Mouse (Mus musculus): Measurements from ENCODE around the gene Pcdh19. TPM values are rescaled to one million over a fixed set of nuclear protein-coding genes. Genes with fewer than 3 reads are reported as not detected.
A peak's percentile ranks its signal among the peaks of the same experiment; 100 is the strongest.
"Not testable (repeated sequence)": the region's sequence is repeated elsewhere in the genome, so short reads cannot be mapped to it uniquely, and the experiment has no call there.

Gene Pcdh19
- 3.5 and 5.2 TPM in 2 replicates for polyA plus RNA-seq (2016; fragmentation: Nextera tagmentation; extraction: Ambion mirVana)

DNA sequence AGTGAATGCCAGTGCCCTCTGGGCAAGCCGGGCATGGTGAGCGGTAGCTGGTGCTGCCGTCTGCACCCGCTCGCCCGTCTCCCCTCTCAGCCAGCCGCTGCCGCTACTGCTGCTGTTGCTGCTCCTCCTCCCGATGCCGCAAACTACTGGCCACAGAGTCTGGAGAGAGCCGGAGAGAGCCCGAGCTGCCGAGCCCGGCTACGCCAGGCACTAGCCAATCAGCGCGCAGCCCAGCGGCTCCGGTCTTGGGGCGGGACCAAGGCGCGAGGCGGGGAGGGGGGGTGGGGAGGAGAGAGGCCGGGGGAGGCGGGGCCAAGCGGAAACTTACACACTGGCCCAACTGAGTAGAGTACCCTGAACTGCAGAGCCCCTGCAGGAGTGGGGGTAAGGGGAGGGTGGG lies at the start of gene Pcdh19:
TSS of gene Pcdh19 (minus strand) at position 148 of the 400 bp plus-strand sequence.
- H3K4me3 ChIP-seq (replicated peaks): peak within 1 kb of the TSS; percentile 53
- 26% methylated on average over 19 of the region's 26 CpGs for WGBS
- H3K27me3 ChIP-seq: peaks cover 77% of the 10 kb centered on the region
- no peaks in the 10 kb centered on the region for H3K36me3 ChIP-seq
- peak within 1 kb of the TSS; percentile 75 for H3K4me2 ChIP-seq
- H3K4me1 ChIP-seq (replicated peaks): 0 out of 2 replicates have a peak, but pooled peaks cover 5% of the 10 kb centered on the region
- no peaks in the 10 kb centered on the region for H3K9me3 ChIP-seq
- ATAC-seq (ENCODE audit: insufficient number of reproducible peaks, insufficient read depth, low FRiP score, low TSS enrichment, low read depth): peak; percentile 93
- peak within 1 kb of the TSS; percentile 53 for H3K27ac ChIP-seq
- H3K9ac ChIP-seq (replicated peaks): peak within 1 kb of the TSS; percentile 44; the same call in 1 of the 2 replicates

DNA sequence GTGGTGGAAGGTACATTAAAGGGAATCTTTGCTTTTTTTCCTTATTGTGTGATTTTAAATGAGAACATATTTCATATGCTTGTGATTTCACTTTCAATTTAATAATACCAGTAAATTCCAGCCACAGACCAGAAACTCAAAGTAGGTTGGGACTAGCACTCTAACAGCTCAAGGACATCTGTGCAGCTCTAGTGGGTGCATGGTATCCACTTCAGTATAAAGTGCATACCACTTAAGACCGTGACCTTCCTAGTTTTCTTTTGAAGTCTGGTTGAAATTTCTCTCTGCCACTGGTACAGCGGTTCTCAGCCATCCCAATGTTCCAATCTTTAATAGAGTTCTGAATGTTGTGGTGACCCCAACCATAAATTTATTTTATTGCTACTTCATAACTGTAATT lies 47.1 kb upstream of the Pcdh19 start:
- no peak overlapping the region for H3K27ac ChIP-seq
- WGBS: 73% methylated on average over 2 of the region's 2 CpGs
- H3K4me3 ChIP-seq (replicated peaks): no peak overlapping the region
- peaks cover 3% of the 10 kb centered on the region; the same call in 1 of the 2 replicates for H3K27me3 ChIP-seq
- H3K9ac ChIP-seq (replicated peaks): no peak overlapping the region
- no peak for ATAC-seq (ENCODE audit: insufficient number of reproducible peaks, insufficient read depth, low FRiP score, low TSS enrichment, low read depth)
- H3K4me2 ChIP-seq: no peak overlapping the region
- H3K9me3 ChIP-seq: no peaks in the 10 kb centered on the region
- no peaks in the 10 kb centered on the region for H3K36me3 ChIP-seq
- H3K4me1 ChIP-seq (replicated peaks): no peaks in the 10 kb centered on the region

DNA sequence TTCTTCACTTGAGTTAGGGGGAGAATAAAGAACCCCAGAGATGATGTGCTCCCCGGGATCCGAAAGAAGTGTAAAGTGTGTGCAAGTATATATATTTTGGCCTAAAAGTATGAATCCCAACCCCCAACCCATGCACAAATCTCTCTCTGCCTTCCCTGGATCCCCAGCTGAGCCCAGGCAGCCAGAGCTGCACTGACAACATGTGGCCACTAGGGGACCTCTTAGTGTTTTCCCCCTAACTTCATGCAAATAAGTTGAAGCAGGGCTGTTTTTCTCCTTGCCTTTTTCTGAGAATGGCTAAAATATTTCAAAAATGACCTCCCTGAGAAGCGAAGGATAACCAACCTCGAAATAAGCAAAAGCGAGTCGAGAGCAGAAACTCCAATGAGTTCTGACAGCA lies 46.2 kb upstream of the Pcdh19 start:
- 42% methylated on average over 6 of the region's 6 CpGs for WGBS

DNA sequence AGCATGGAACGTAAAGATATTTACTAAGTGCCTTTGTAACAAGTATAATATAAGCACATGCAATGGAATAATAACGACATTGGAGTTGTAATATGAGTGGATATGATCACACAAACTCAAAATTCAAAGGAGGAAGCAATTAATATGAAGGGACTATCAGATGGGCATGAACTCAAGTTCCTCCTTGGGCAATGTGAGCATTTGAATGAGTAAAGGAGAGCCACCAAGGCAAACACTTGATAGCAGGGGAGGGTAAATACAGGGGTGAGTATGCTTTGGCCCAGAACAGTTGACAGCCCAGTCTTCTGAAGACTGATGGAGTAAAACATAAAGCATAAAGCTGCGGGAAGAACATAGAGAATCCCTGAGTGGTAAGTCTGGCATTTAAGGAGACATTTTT lies 32.7 kb upstream of the Pcdh19 start:
- H3K4me3 ChIP-seq (replicated peaks): no peak overlapping the region
- ATAC-seq (ENCODE audit: insufficient number of reproducible peaks, insufficient read depth, low FRiP score, low TSS enrichment, low read depth): no peak
- no peaks in the 10 kb centered on the region for H3K4me1 ChIP-seq (replicated peaks)
- no peaks in the 10 kb centered on the region for H3K36me3 ChIP-seq
- H3K9me3 ChIP-seq: no peaks in the 10 kb centered on the region
- H3K9ac ChIP-seq (replicated peaks): no peak overlapping the region
- H3K27me3 ChIP-seq: no peaks in the 10 kb centered on the region
- 88% methylated on average over 3 of the region's 3 CpGs for WGBS
- H3K4me2 ChIP-seq: no peak overlapping the region
- no peak overlapping the region for H3K27ac ChIP-seq

More for the DNA sequence above, 46.2 kb upstream of the Pcdh19 start:
- Histone ChIP-seq H3K9me3 (no peaks in the 10 kb centered on the region), H3K4me1 (replicated peaks) (no peaks in the 10 kb centered on the region), H3K4me2 (no peak overlapping the region), H3K4me3 (replicated peaks) (no peak overlapping the region), H3K36me3 (no peaks in the 10 kb centered on the region), H3K27me3 (peaks cover 3% of the 10 kb centered on the region; the same call in 1 of the 2 replicates), H3K9ac (replicated peaks) (no peak overlapping the region), H3K27ac (no peak overlapping the region)
- ATAC-seq (ENCODE audit: insufficient number of reproducible peaks, insufficient read depth, low FRiP score, low TSS enrichment, low read depth): no peak

DNA sequence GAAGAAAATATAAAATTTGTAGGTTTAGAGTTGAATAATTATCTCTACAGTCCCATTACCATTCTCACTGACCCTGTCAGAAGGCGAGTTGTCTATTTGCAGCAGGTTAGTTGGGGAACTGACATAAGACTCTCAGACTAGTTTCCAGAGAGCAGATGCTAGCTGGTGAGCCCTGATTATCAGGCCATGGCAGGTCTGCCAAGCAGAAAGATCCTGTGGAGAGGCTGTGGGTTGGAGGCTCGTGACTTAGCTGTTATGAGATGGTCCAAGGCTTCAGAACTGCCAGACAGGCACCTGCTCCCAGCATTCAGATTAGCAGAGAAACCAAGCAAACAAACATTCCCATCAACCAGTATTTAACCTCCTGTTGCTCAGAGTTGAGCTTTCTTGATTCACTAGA lies 21.8 kb upstream of the Pcdh19 start:
- no peak overlapping the region for H3K27ac ChIP-seq
- no peaks in the 10 kb centered on the region for H3K9me3 ChIP-seq
- peaks cover 4% of the 10 kb centered on the region for H3K27me3 ChIP-seq
- 64% methylated on average over 2 of the region's 2 CpGs for WGBS
- H3K4me2 ChIP-seq: no peak overlapping the region
- no peaks in the 10 kb centered on the region for H3K4me1 ChIP-seq (replicated peaks)
- no peaks in the 10 kb centered on the region for H3K36me3 ChIP-seq
- ATAC-seq (ENCODE audit: insufficient number of reproducible peaks, insufficient read depth, low FRiP score, low TSS enrichment, low read depth): no peak
- no peak overlapping the region for H3K4me3 ChIP-seq (replicated peaks)
- no peak overlapping the region for H3K9ac ChIP-seq (replicated peaks)

DNA sequence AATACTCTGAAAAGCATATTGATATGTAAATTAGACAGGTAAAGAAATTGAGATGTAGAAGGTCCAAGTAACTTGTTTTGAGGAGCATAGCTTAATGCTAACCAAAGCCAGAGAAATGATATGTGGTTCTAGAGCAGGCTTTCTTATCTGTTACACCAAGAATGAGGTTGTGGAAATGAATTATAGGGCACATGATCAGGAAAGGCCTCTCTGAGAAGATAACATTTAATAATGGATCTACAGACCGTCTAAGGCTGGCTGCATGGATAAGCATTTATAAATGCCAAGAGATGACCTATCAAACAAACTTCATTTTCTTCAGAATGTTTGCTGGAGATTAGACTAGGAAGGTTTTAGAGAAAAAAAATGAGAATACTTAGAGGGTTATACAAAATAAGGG lies 14.1 kb upstream of the Pcdh19 start:
- no peak overlapping the region for H3K4me3 ChIP-seq (replicated peaks)
- no peaks in the 10 kb centered on the region for H3K9me3 ChIP-seq
- H3K27me3 ChIP-seq: no peaks in the 10 kb centered on the region; the same call in 1 of the 2 replicates
- no peak overlapping the region for H3K4me2 ChIP-seq
- no peak overlapping the region for H3K9ac ChIP-seq (replicated peaks)
- H3K4me1 ChIP-seq (replicated peaks): no peaks in the 10 kb centered on the region
- 100% methylated on average over 1 of the region's 1 CpGs for WGBS
- no peak overlapping the region for H3K27ac ChIP-seq
- H3K36me3 ChIP-seq: no peaks in the 10 kb centered on the region
- no peak for ATAC-seq (ENCODE audit: insufficient number of reproducible peaks, insufficient read depth, low FRiP score, low TSS enrichment, low read depth)

DNA sequence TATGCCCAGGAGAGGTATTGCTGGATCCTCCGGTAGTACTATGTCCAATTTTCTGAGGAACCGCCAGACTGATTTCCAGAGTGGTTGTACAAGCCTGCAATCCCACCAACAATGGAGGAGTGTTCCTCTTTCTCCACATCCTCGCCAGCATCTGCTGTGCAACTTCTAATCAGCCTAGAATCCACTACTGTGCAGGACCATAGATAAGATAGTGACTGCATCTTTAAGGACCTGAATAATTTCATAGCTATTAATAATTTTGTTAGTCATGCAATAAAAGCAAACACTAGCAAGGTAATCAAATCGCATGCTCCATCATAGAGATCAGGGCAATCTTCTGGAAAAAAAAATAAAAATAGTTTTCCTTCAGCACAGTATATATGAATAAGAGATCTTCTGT lies 9.1 kb upstream of the Pcdh19 start:
- H3K27ac ChIP-seq; H3K9me3 ChIP-seq; H3K36me3 ChIP-seq; H3K4me3 ChIP-seq (replicated peaks); H3K4me1 ChIP-seq (replicated peaks); ATAC-seq (ENCODE audit: insufficient number of reproducible peaks, insufficient read depth, low FRiP score, low TSS enrichment, low read depth); H3K9ac ChIP-seq (replicated peaks); H3K4me2 ChIP-seq: not testable (repeated sequence)
- H3K27me3 ChIP-seq: peaks cover 21% of the 10 kb centered on the region
- 83% methylated on average over 2 of the region's 4 CpGs for WGBS

DNA sequence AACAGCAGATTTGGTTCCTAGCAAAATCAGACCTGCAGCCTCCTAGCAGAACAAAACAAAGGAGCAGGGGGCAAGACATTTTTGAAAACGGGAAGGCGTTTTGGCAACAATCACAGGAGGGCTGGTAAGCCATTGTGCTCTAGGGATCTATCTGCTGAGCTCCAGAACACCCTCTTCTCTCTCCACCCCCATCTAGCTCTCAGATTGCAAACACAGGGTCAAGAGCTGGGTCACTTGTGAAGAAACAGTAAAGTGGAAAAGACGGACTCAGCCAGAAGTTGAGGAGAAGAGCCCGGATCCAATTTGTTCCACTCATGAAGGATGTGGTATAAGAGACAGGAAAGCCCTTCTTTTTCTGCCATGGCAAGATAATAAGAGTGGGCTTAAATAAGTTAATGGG lies 7.7 kb upstream of the Pcdh19 start:
- H3K9me3 ChIP-seq: no peaks in the 10 kb centered on the region
- H3K27me3 ChIP-seq: peaks cover 21% of the 10 kb centered on the region
- H3K4me3 ChIP-seq (replicated peaks): no peak overlapping the region
- no peak overlapping the region for H3K9ac ChIP-seq (replicated peaks)
- H3K27ac ChIP-seq: no peak overlapping the region
- H3K36me3 ChIP-seq: no peaks in the 10 kb centered on the region
- no peak for ATAC-seq (ENCODE audit: insufficient number of reproducible peaks, insufficient read depth, low FRiP score, low TSS enrichment, low read depth)
- no peak overlapping the region for H3K4me2 ChIP-seq
- no peaks in the 10 kb centered on the region for H3K4me1 ChIP-seq (replicated peaks)
- 34% methylated on average over 4 of the region's 4 CpGs for WGBS

DNA sequence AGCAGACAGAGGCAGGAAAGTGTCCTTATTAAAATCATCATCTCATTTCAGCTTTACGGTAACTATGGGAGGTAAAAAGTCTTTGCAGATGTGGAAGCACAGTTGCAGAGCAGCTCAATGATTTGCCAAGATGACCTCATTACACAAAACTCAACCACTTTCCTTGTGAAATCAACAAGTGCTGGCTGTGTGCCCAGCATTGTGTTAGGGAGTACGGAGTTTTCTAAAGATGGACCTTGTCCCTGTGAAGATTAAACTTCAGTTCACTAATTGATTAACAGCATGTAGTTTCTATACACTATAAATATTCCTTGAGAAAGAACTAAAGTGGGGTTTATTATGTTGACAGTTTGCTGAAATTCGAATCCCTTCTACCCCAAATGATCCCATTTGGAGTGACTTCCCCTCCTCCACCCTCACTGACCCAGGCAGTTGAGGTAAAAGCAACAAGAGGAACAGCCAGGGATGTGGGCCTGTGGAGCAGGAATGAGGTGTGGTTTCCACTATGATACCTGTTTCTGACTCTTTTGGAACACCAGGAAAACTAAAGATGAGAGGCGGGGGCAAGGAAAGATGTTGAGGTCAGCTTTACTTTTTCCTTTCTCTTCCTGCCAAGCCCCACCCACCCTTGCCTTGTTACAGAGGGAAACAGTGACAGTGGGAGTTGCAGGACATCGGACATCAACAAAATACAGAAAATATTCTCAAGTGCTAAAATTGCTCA lies 4.4 kb upstream of the Pcdh19 start:
- peaks cover 49% of the 10 kb centered on the region for H3K27me3 ChIP-seq
- WGBS: 59% methylated on average over 5 of the region's 5 CpGs
- H3K27ac ChIP-seq: no peak overlapping the region
- H3K36me3 ChIP-seq: no peaks in the 10 kb centered on the region
- no peaks in the 10 kb centered on the region for H3K9me3 ChIP-seq
- no peaks in the 10 kb centered on the region for H3K4me1 ChIP-seq (replicated peaks)
- H3K4me3 ChIP-seq (replicated peaks): no peak overlapping the region
- H3K9ac ChIP-seq (replicated peaks): no peak overlapping the region
- no peak overlapping the region for H3K4me2 ChIP-seq
- no peak for ATAC-seq (ENCODE audit: insufficient number of reproducible peaks, insufficient read depth, low FRiP score, low TSS enrichment, low read depth)

DNA sequence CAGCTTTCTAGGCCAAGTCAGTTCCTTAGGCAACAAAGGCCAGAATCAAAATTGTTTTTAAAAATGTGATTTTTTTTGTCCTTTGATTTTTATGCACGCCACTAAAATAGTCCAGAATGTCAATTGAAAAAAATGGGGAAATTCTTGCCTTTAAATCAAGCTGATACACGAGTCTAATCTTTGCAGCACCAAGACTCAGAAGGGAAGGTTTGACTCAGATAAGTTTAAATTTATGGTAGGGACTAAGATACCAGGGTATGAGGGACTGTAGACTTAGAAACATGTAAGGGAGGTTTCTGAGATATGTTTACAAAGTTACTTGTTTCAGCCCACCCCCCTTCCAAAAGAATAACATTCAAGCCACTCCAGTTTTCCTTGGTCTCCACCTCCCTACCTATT lies 3.6 kb upstream of the Pcdh19 start:
- H3K27me3 ChIP-seq: peaks cover 57% of the 10 kb centered on the region

DNA sequence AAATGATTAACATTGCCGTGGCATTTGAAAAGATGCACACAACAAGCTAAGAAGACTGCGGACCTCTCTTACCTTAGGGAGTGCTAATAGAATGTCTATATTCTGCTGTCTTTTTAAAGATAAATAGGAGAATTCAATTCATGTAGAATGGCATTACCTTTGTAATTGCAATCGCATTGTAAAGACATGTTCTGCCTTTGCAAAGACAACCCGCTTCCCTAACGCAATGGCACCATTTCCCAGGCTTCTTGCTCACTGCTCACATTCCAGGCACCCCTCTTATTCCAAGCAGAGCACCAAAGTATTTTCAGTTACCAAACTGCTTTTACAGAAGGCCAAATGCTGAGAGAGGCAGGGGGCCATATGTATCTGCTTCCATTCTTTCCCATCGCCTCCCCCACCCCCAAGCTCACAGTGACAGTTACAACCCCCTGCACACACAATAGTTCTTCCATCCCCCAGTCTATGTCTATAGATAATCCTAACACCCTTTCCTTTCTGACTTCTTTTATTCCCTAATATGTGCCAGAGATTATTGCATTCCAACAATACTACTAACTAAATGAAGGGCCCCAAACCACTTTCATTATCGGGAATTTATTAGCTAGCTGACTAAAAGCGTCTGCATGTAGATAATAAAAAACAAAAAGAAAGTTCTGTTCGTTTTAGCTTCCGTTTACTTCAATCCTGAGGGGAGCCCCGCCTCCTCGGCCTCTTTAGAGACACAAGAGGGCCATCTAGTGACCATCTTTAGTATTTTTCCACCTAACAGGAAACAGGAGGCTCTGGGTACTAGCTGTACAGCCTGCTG lies 3.0 kb upstream of the Pcdh19 start:
- Histone ChIP-seq H3K27me3 (peaks cover 63% of the 10 kb centered on the region), H3K9ac (replicated peaks) (no peak overlapping the region), H3K4me3 (replicated peaks) (peak overlapping the region; percentile 27)

More for the DNA sequence above, 3.6 kb upstream of the Pcdh19 start:
- Histone ChIP-seq H3K4me1 (replicated peaks) (no peaks in the 10 kb centered on the region), H3K27ac (no peak overlapping the region), H3K36me3 (no peaks in the 10 kb centered on the region), H3K4me3 (replicated peaks) (no peak overlapping the region), H3K9me3 (no peaks in the 10 kb centered on the region), H3K9ac (replicated peaks) (no peak overlapping the region), H3K4me2 (no peak overlapping the region)
- 44% methylated on average over 2 of the region's 2 CpGs for WGBS
- ATAC-seq (ENCODE audit: insufficient number of reproducible peaks, insufficient read depth, low FRiP score, low TSS enrichment, low read depth): no peak

More for the DNA sequence above, 3.0 kb upstream of the Pcdh19 start:
- WGBS: 16% methylated on average over 12 of the region's 12 CpGs
- H3K36me3 ChIP-seq: no peaks in the 10 kb centered on the region
- no peaks in the 10 kb centered on the region for H3K9me3 ChIP-seq
- no peak overlapping the region for H3K27ac ChIP-seq
- peak overlapping the region; percentile 75 for H3K4me2 ChIP-seq
- no peak for ATAC-seq (ENCODE audit: insufficient number of reproducible peaks, insufficient read depth, low FRiP score, low TSS enrichment, low read depth)
- no peaks in the 10 kb centered on the region for H3K4me1 ChIP-seq (replicated peaks)

Data from limb, embryonic 12.5 days (tissue).